Comparison of ENCODE assay signal across 22 mouse cellular contexts in genomic region chr2:35760352-35760751, GRCm38 (mm10).
DNase-seq lines count a peak whose midpoint lies in the region; ATAC-seq and TF ChIP-seq lines count a peak whose summit lies in the region.
"Had no signal": no experiment of that assay in that cellular context is flagged by ENCODE, and none has a peak within 500 bp of the region (broad histone marks: within the 10 kb centered on the region; RNA-seq: fewer than 3 reads in every experiment).

No protein-coding gene starts in this region.

- TF ChIP-seq POLR2A in cerebellum, adult 2 months (IDR thresholded peaks at IDR 0.05; ENCODE audit: borderline replicate concordance, insufficient read depth, low read length) = no peak

- H3K27me3 ChIP-seq in cerebellum, adult 2 months (ENCODE audit: control insufficient read depth, insufficient read depth, low read length) = no peaks in the 10 kb centered on the region
- H3K27me3 ChIP-seq in heart, embryonic 12.5 days (replicated peaks) = no peaks in the 10 kb centered on the region
- no peaks in the 10 kb centered on the region for H3K27me3 ChIP-seq in hindbrain, embryonic 14.5 days (ENCODE audit: control insufficient read depth, insufficient read depth, low read length)
- H3K27me3 ChIP-seq: embryonic facial prominence, embryonic 12.5 days; limb, embryonic 15.5 days; liver, embryonic 15.5 days; Patski had no signal

- no peak for TF ChIP-seq CTCF in cerebellum, adult 2 months (IDR thresholded peaks at IDR 0.05; ENCODE audit: borderline replicate concordance, insufficient read depth, low read depth, low read length)

- no peaks in the 10 kb centered on the region for H3K9me3 ChIP-seq in heart, embryonic 12.5 days (replicated peaks)
- no peaks in the 10 kb centered on the region for H3K9me3 ChIP-seq in hindbrain, embryonic 14.5 days (ENCODE audit: control insufficient read depth, low read length)
- H3K9me3 ChIP-seq: embryonic facial prominence, embryonic 12.5 days; heart, embryonic 10.5 days; limb, embryonic 15.5 days; liver, embryonic 15.5 days; midbrain, embryonic 10.5 days had no signal

- 35% methylated on average over 8 of the region's 8 CpGs for WGBS in cerebellum, adult 2 months
- 23% methylated on average over 8 of the region's 8 CpGs for WGBS in heart, embryonic 12.5 days
- 62% methylated on average over 8 of the region's 8 CpGs for WGBS in hindbrain, embryonic 14.5 days

- no peak overlapping the region for H3K9ac ChIP-seq in heart, embryonic 12.5 days
- no peak overlapping the region for H3K9ac ChIP-seq in hindbrain, embryonic 14.5 days
- H3K9ac ChIP-seq: embryonic facial prominence, embryonic 12.5 days; limb, embryonic 15.5 days; liver, embryonic 15.5 days had no signal

- DNase-seq in cerebellum, adult 2 months = peak in 1 of 2 experiments; percentile 45
- DNase-seq in cerebellum, adult 8-10 months = no peak
- no peak for DNase-seq in heart, postnatal 14 days
- DNase-seq in brain, adult 2 months (ENCODE audit: low read depth, low spot score) = peak; percentile 56
- no peak for DNase-seq in hindbrain, embryonic 14.5 days (ENCODE audit: low spot score)
- no peak for DNase-seq in layer of hippocampus, adult 8-10 months (ENCODE audit: low spot score in 2 of 2)
- DNase-seq in right cerebral cortex, postnatal 4 days = no peak
- DNase-seq: adrenal gland, postnatal 36 days; kidney, adult 8-10 months; kidney, postnatal 14 days; thymus, postnatal 14 days had no signal

- H3K4me1 ChIP-seq in cerebellum, adult 2 months (ENCODE audit: control insufficient read depth, insufficient read depth, low read length) = peaks cover 19% of the 10 kb centered on the region
- H3K4me1 ChIP-seq in heart, embryonic 12.5 days (replicated peaks) = peaks cover 15% of the 10 kb centered on the region
- H3K4me1 ChIP-seq in hindbrain, embryonic 14.5 days (replicated peaks; ENCODE audit: control insufficient read depth, insufficient read depth, low read length) = no peaks in the 10 kb centered on the region; the same call in 1 of the 2 replicates
- H3K4me1 ChIP-seq: embryonic facial prominence, embryonic 12.5 days; limb, embryonic 15.5 days; liver, embryonic 15.5 days had no signal

- no peak for ATAC-seq in heart, embryonic 12.5 days (ENCODE audit: insufficient number of reproducible peaks, low FRiP score)
- ATAC-seq in hindbrain, embryonic 14.5 days (ENCODE audit: low FRiP score) = no peak
- ATAC-seq: CD4-positive, CD25-positive, alpha-beta regulatory T cell, adult 4 months; Patski had no signal

- no peak overlapping the region for H3K4me2 ChIP-seq in heart, embryonic 12.5 days
- H3K4me2 ChIP-seq in hindbrain, embryonic 14.5 days (replicated peaks) = no peak overlapping the region
- H3K4me2 ChIP-seq: embryonic facial prominence, embryonic 12.5 days; limb, embryonic 15.5 days; liver, embryonic 15.5 days had no signal

- no peaks in the 10 kb centered on the region for H3K36me3 ChIP-seq in heart, embryonic 12.5 days
- no peaks in the 10 kb centered on the region for H3K36me3 ChIP-seq in hindbrain, embryonic 14.5 days (replicated peaks; ENCODE audit: control insufficient read depth, insufficient read depth)
- H3K36me3 ChIP-seq: embryonic facial prominence, embryonic 12.5 days; heart, embryonic 10.5 days; limb, embryonic 15.5 days; liver, embryonic 15.5 days; midbrain, embryonic 10.5 days had no signal

- intact Hi-C loops in heart, postnatal 14 days (cut with DNase I) = no loop called here

- peak overlapping the region; percentile 63 for H3K27ac ChIP-seq in cerebellum, adult 2 months (ENCODE audit: insufficient read depth, low read length)
- H3K27ac ChIP-seq in heart, embryonic 12.5 days (ENCODE audit: poor library complexity, severe bottlenecking) = 0 out of 2 replicates have a peak overlapping the region, but pooled peaks have one; percentile 0
- peak overlapping the region; percentile 50; the same call in 1 of the 2 replicates for H3K27ac ChIP-seq in hindbrain, embryonic 14.5 days
- H3K27ac ChIP-seq: embryonic facial prominence, embryonic 12.5 days; heart, embryonic 10.5 days; layer of hippocampus, adult 2 months; limb, embryonic 15.5 days; liver, embryonic 15.5 days; macrophage; midbrain, embryonic 10.5 days had no signal

- no peak overlapping the region for H3K4me3 ChIP-seq in cerebellum, adult 2 months (replicated peaks; ENCODE audit: insufficient read depth, low read depth, low read length)
- H3K4me3 ChIP-seq in heart, embryonic 12.5 days = no peak overlapping the region
- no peak overlapping the region for H3K4me3 ChIP-seq in hindbrain, embryonic 14.5 days (replicated peaks; ENCODE audit: low read length)
- H3K4me3 ChIP-seq: embryonic facial prominence, embryonic 12.5 days; erythroblast, embryonic 14.5 days; heart, embryonic 10.5 days; layer of hippocampus, adult 2 months; limb, embryonic 15.5 days; liver, embryonic 15.5 days; midbrain, embryonic 10.5 days had no signal

Comparison
In these comparisons a context has a peak if more than half of its experiments do, and no peak if none do; other contexts are left out.
1. H3K27ac ChIP-seq: peak in every context shown above with its lines; median percentile 63 in cerebellum, adult 2 months; 50 in hindbrain, embryonic 14.5 days; 0 in heart, embryonic 12.5 days.